Mouse (Mus musculus) liver, embryonic 15.5 days (tissue): Measurements from ENCODE around the gene Pnkd. TPM values are rescaled to one million over a fixed set of nuclear protein-coding genes. Genes with fewer than 3 reads are reported as not detected.

Source experiments
- ATAC-seq: fragments of 200-750 bp; cut with Nextera tagmentation; 2 replicates; pipeline ENCODE4 v1.8.0; 2017; ENCODE audit warnings: moderate number of reproducible peaks, mild to moderate bottlenecking, moderate library complexity; ENCODE audit not compliant: insufficient read depth
- H3K27ac ChIP-seq: fragments of 300-500 bp; sonication (generic); replicated peaks from 2 replicates; pipeline ENCODE4 v1.5.1; 2015; ENCODE audit warnings: mild to moderate bottlenecking, inconsistent platforms
- H3K27me3 ChIP-seq: fragments of 300-500 bp; sonication (generic); 2 replicates; pipeline ENCODE4 v1.6.1; 2015; ENCODE audit warnings: mild to moderate bottlenecking, inconsistent platforms
- H3K36me3 ChIP-seq: fragments of 300-500 bp; sonication (generic); replicated peaks from 2 replicates; pipeline ENCODE4 v1.6.1; 2015; ENCODE audit warnings: moderate library complexity, mild to moderate bottlenecking, inconsistent platforms
- H3K4me1 ChIP-seq: fragments of 300-500 bp; sonication (generic); replicated peaks from 2 replicates; pipeline ENCODE4 v1.6.1; 2015; ENCODE audit warnings: inconsistent platforms
- H3K4me2 ChIP-seq: fragments of 300-500 bp; sonication (generic); 2 replicates; pipeline ENCODE4 v1.6.1; 2015; ENCODE audit warnings: moderate library complexity, mild to moderate bottlenecking, inconsistent platforms
- H3K4me3 ChIP-seq: fragments of 300-500 bp; sonication (generic); replicated peaks from 2 replicates; pipeline ENCODE4 v1.5.1; 2015; ENCODE audit warnings: mild to moderate bottlenecking, inconsistent platforms
- H3K9ac ChIP-seq: fragments of 300-500 bp; sonication (generic); 2 replicates; pipeline ENCODE4 v1.6.1; 2015; ENCODE audit warnings: moderate library complexity, mild to moderate bottlenecking, inconsistent platforms
- H3K9me3 ChIP-seq: fragments of 300-500 bp; sonication (generic); replicated peaks from 2 replicates; pipeline ENCODE4 v1.6.1; 2016; ENCODE audit warnings: inconsistent platforms
- WGBS: fragments of 180-500 bp; shearing (Covaris S2); methylation state at CpG from one replicate; pipeline ENCODE4 v1.1.7; 2015; ENCODE audit warnings: mixed read lengths; ENCODE audit not compliant: insufficient replicate concordance; 5-methylcytosine and 5-hydroxymethylcytosine counted together
- polyA plus RNA-seq: library from polyadenylated mRNA; unstranded; fragments of >200 nt; fragmentation: Nextera tagmentation; extraction: Ambion mirVana; gene quantifications from 2 replicates; pipeline ENCODE4 v1.2.1, GENCODE M21; 2015

The Pnkd gene
- polyA plus RNA-seq, 1 experiment from 2014 or later = 32.0 TPM

GRCm38 (mm10) chr1:74344163-74344916 lies 59.6 kb downstream of the Pnkd start:
- no peak overlapping the region for H3K4me2 ChIP-seq
- WGBS = 67% methylated on average over 11 of the region's 11 CpGs
- peaks cover 10% of the 10 kb centered on the region for H3K4me1 ChIP-seq
- ATAC-seq = no peak
- no peaks in the 10 kb centered on the region for H3K9me3 ChIP-seq
- no peaks in the 10 kb centered on the region for H3K27me3 ChIP-seq
- no peaks in the 10 kb centered on the region for H3K36me3 ChIP-seq
- H3K9ac ChIP-seq = no peak overlapping the region
- H3K4me3 ChIP-seq = no peak overlapping the region
- no peak overlapping the region for H3K27ac ChIP-seq

DNA sequence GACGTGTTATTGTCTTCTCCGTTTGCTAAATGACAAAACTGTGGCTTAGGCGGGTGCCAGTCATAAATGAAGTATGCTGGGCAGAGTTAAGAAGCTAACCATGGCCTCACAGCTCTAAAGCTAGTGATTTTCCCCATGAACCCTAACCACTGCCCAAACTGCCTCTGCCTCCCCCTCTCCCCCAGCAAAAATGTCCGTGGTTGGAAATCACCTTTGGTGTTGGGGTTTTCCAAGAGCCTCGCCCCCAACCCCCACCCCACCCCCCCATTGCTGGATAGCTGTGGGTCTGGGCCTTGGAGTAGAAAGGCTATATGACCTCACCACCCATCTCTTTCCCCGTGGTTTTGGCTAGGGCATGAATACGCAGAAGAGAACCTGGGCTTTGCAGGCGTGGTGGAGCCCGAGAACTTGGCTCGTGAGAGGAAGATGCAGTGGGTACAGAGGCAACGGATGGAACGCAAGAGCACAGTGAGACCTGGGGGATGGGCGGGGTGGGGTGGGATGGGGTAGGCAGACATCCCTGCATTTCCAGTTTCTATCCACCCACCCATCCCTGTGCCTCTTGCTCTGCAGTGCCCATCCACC lies 66.5 kb downstream of the Pnkd start:
- H3K9me3 ChIP-seq = no peaks in the 10 kb centered on the region
- H3K4me3 ChIP-seq = no peak overlapping the region
- H3K27me3 ChIP-seq = no peaks in the 10 kb centered on the region
- 64% methylated on average over 13 of the region's 13 CpGs for WGBS
- no peak overlapping the region for H3K9ac ChIP-seq
- ATAC-seq = no peak
- no peak overlapping the region for H3K4me2 ChIP-seq
- no peak overlapping the region for H3K27ac ChIP-seq
- no peaks in the 10 kb centered on the region for H3K36me3 ChIP-seq
- no peaks in the 10 kb centered on the region for H3K4me1 ChIP-seq

- H3K4me3 ChIP-seq = no peak overlapping the region
- no peak for ATAC-seq
- 59% methylated on average over 5 of the region's 5 CpGs for WGBS
Measured at GRCm38 (mm10) chr1:74352532-74353096, 67.9 kb downstream of the Pnkd start.

DNA sequence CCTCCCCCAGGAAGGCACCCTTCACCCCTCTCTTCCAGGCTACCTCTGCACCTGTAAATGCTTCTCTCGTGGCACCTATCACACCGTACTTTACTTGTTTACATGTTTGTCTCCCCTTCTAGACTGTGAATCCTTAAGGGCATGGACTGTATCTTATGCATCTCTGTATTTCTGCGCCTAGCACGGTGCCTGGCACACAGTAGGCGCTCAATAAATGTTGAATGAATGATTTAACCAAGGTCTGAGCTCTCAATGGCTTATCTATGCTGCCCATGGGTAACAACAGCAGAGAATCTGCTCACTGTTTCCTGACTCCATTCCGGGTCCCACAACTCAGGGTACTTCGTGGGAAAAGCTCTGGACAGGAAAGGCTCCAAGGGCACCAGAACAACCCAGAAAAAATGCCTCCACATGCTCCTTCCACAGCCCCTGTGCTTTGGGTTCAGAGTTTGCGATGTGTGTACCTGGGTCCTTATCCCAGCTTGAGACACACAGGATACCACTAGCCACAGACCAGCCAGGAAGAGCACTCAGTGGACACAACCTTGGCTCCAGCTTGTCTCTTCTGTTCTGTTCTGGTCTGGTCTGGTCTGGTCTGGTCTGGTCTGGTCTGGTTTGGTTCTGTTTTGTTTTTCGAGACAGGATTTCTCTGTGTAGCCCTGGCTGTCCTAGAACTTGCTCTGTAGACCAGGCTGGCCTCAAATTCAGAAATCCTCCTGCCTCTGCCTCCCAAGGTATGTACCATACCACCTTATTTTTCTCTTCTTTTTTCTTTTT lies 68.9 kb downstream of the Pnkd start:
- no peaks in the 10 kb centered on the region for H3K4me1 ChIP-seq
- WGBS = 63% methylated on average over 9 of the region's 9 CpGs
- no peaks in the 10 kb centered on the region for H3K36me3 ChIP-seq
- no peak overlapping the region for H3K4me2 ChIP-seq
- no peak overlapping the region for H3K27ac ChIP-seq
- H3K9me3 ChIP-seq = no peaks in the 10 kb centered on the region
- no peaks in the 10 kb centered on the region for H3K27me3 ChIP-seq
- ATAC-seq = no peak
- no peak overlapping the region for H3K9ac ChIP-seq
- H3K4me3 ChIP-seq = no peak overlapping the region

More at GRCm38 (mm10) chr1:74352532-74353096, 67.9 kb downstream of the Pnkd start:
- Histone ChIP-seq H3K36me3 (no peaks in the 10 kb centered on the region), H3K27me3 (no peaks in the 10 kb centered on the region), H3K9me3 (no peaks in the 10 kb centered on the region), H3K9ac (no peak overlapping the region), H3K4me2 (no peak overlapping the region), H3K4me1 (no peaks in the 10 kb centered on the region), H3K27ac (no peak overlapping the region)

GRCm38 (mm10) chr1:74357531-74357930 lies 72.8 kb downstream of the Pnkd start:
- no peak overlapping the region for H3K27ac ChIP-seq
- no peak for ATAC-seq

DNA sequence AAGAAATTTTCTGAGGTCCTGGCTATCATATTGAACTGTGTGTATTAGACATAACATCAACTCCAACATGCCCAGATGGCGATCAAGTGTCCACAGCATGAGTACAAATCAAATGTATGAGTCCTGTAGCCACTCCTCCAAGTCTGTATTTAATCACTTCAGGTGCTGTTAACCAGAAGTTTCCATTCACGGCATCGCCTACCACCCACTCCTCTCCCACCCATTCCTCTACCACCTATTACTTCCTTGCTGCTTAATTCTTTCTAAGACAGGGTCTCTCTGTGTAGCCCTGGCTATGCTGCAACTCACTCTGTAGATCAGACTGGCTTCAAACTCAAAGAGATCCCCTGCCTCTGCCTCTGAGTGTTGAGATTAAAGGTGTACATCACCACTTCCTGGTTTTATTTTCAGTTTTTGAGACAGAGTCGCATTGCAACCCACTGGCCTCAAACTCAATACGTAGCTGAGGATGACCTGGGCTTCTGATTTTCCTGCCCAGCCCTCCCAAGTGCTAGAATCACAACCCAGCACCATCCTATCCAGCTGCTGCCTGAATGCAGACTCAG lies 75.3 kb downstream of the Pnkd start:
- no peak for ATAC-seq
- 51% methylated on average over 5 of the region's 5 CpGs for WGBS

More at GRCm38 (mm10) chr1:74357531-74357930, 72.8 kb downstream of the Pnkd start:
- Histone ChIP-seq H3K36me3 (no peaks in the 10 kb centered on the region), H3K4me1 (no peaks in the 10 kb centered on the region), H3K9me3 (no peaks in the 10 kb centered on the region), H3K4me2 (no peak overlapping the region), H3K4me3 (no peak overlapping the region), H3K9ac (no peak overlapping the region), H3K27me3 (no peaks in the 10 kb centered on the region; the same call in 1 of the 2 replicates)

GRCm38 (mm10) chr1:74361812-74362211 lies 77.1 kb downstream of the Pnkd start, which contains the start of gene Catip:
Catip (plus strand) TSS chr1:74362108.
- no peaks in the 10 kb centered on the region for H3K9me3 ChIP-seq
- peaks cover 8% of the 10 kb centered on the region for H3K4me1 ChIP-seq
- no peak for ATAC-seq
- H3K4me2 ChIP-seq = no peak within 1 kb of the TSS
- H3K27me3 ChIP-seq = peaks cover 7% of the 10 kb centered on the region
- H3K27ac ChIP-seq = no peak within 1 kb of the TSS
- WGBS = 1% methylated on average over 2 of the region's 2 CpGs
- no peak within 1 kb of the TSS for H3K9ac ChIP-seq
- H3K36me3 ChIP-seq = no peaks in the 10 kb centered on the region
- no peak within 1 kb of the TSS for H3K4me3 ChIP-seq

More for the DNA sequence above, 75.3 kb downstream of the Pnkd start:
- Histone ChIP-seq H3K4me1 (peaks cover 7% of the 10 kb centered on the region), H3K9me3 (no peaks in the 10 kb centered on the region), H3K36me3 (no peaks in the 10 kb centered on the region), H3K27me3 (peaks cover 3% of the 10 kb centered on the region; the same call in 1 of the 2 replicates), H3K4me2 (no peak overlapping the region), H3K27ac (no peak overlapping the region), H3K9ac (no peak overlapping the region), H3K4me3 (no peak overlapping the region)

- H3K27ac ChIP-seq = no peak overlapping the region
- no peaks in the 10 kb centered on the region for H3K9me3 ChIP-seq
- H3K27me3 ChIP-seq = peaks cover 15% of the 10 kb centered on the region
- no peak overlapping the region for H3K4me3 ChIP-seq
- H3K36me3 ChIP-seq = no peaks in the 10 kb centered on the region
- H3K4me2 ChIP-seq = no peak overlapping the region
- H3K9ac ChIP-seq = no peak overlapping the region
- 59% methylated on average over 17 of the region's 17 CpGs for WGBS
- peaks cover 16% of the 10 kb centered on the region for H3K4me1 ChIP-seq
- ATAC-seq = 0 out of 2 replicates have a peak, but pooled peaks have one; percentile 18
Measured at GRCm38 (mm10) chr1:74362325-74363229, 77.8 kb downstream of the Pnkd start.

DNA sequence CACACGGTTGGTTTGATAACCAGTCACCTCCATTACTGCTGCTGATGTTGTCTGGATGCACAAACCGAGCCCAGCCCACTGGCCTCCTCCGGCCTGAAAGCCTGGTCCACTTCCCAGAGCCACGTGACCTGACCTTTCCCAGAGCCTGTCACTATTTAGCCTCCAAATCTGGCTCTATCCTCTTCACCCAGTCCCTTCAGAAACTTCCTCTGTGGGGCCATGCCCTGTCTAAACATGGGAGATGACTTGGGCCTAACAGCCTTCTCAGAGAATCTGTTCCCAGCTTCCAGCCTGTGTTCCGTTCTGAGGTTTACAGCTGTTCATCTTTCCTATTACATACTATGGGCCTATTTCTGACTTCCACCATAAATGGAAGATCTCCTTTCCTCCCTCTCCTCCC lies 78.7 kb downstream of the Pnkd start:
- Histone ChIP-seq H3K9ac (no peak overlapping the region), H3K36me3 (no peaks in the 10 kb centered on the region), H3K4me2 (no peak overlapping the region), H3K9me3 (no peaks in the 10 kb centered on the region), H3K4me3 (no peak overlapping the region), H3K4me1 (peaks cover 25% of the 10 kb centered on the region), H3K27me3 (peaks cover 23% of the 10 kb centered on the region), H3K27ac (no peak overlapping the region)
- WGBS = 49% methylated on average over 5 of the region's 5 CpGs
- ATAC-seq = no peak

GRCm38 (mm10) chr1:74364270-74364669 lies 79.5 kb downstream of the Pnkd start:
- Histone ChIP-seq H3K9me3 (no peaks in the 10 kb centered on the region), H3K4me1 (peaks cover 28% of the 10 kb centered on the region), H3K27me3 (peaks cover 23% of the 10 kb centered on the region), H3K36me3 (no peaks in the 10 kb centered on the region), H3K4me3 (no peak overlapping the region), H3K9ac (no peak overlapping the region), H3K4me2 (no peak overlapping the region), H3K27ac (no peak overlapping the region)
- 32% methylated on average over 8 of the region's 8 CpGs for WGBS
- ATAC-seq = no peak
